Mouse (Mus musculus) right cerebral cortex, adult 18-20 months (tissue): Measurements from ENCODE around the gene Cox10.
A peak's percentile ranks its signal among the peaks of the same experiment; 100 is the strongest.
"Not testable (repeated sequence)": the region's sequence is repeated elsewhere in the genome, so short reads cannot be mapped to it uniquely, and the experiment has no call there.

Experiments
- DNase-seq: peaks from one replicate; pipeline ENCODE4 v3.0.0; 2022; ENCODE audit warnings: mixed read lengths

The Cox10 gene

GRCm38 (mm10) chr11:64078956-64079726 lies at the start of gene Cox10:
Gene Cox10, minus strand, starts transcription at chr11:64079468.
- peak; percentile 89 for DNase-seq

GRCm38 (mm10) chr11:64128016-64128415 lies 48.7 kb upstream of the Cox10 start:
- DNase-seq: no peak

- DNase-seq: no peak
Measured at GRCm38 (mm10) chr11:64125471-64125870, 46.2 kb upstream of the Cox10 start.

- not testable (repeated sequence) for DNase-seq
Measured at GRCm38 (mm10) chr11:64123174-64123573, 43.9 kb upstream of the Cox10 start.

- DNase-seq: no peak
Measured at GRCm38 (mm10) chr11:64116711-64117110, 37.4 kb upstream of the Cox10 start.

GRCm38 (mm10) chr11:64115822-64116221 lies 36.6 kb upstream of the Cox10 start:
- no peak for DNase-seq

- no peak for DNase-seq
Measured at GRCm38 (mm10) chr11:64115101-64115500, 35.8 kb upstream of the Cox10 start.

- DNase-seq: no peak
Measured at GRCm38 (mm10) chr11:64100060-64100459, 20.8 kb upstream of the Cox10 start.

- no peak for DNase-seq
Measured at GRCm38 (mm10) chr11:64093058-64093457, 13.8 kb upstream of the Cox10 start.

- DNase-seq: no peak
Measured at GRCm38 (mm10) chr11:64091150-64091549, 11.9 kb upstream of the Cox10 start.

GRCm38 (mm10) chr11:64089682-64090081 lies 10.4 kb upstream of the Cox10 start:
- DNase-seq: no peak

- no peak for DNase-seq
Measured at GRCm38 (mm10) chr11:64085888-64086287, 6.6 kb upstream of the Cox10 start.

GRCm38 (mm10) chr11:64079727-64080081 lies 436 bp upstream of the Cox10 start:
- no peak for DNase-seq

GRCm38 (mm10) chr11:64076212-64076611 lies 3.1 kb downstream of the Cox10 start:
- DNase-seq: no peak

GRCm38 (mm10) chr11:64073379-64073778 lies 5.9 kb downstream of the Cox10 start:
- DNase-seq: no peak

- DNase-seq: no peak
Measured at GRCm38 (mm10) chr11:64071536-64071935, 7.7 kb downstream of the Cox10 start.

GRCm38 (mm10) chr11:64066001-64066400 lies 13.3 kb downstream of the Cox10 start:
- DNase-seq: no peak

GRCm38 (mm10) chr11:64063130-64063529 lies 16.1 kb downstream of the Cox10 start:
- DNase-seq: no peak

- DNase-seq: no peak
Measured at GRCm38 (mm10) chr11:64062226-64062625, 17.0 kb downstream of the Cox10 start.

GRCm38 (mm10) chr11:64059305-64059704 lies 20.0 kb downstream of the Cox10 start:
- DNase-seq: no peak

- DNase-seq: peak; percentile 76
Measured at GRCm38 (mm10) chr11:64058474-64058873, 20.8 kb downstream of the Cox10 start.

GRCm38 (mm10) chr11:64053371-64053770 lies 25.9 kb downstream of the Cox10 start:
- DNase-seq: no peak

GRCm38 (mm10) chr11:64051195-64051968 lies 27.9 kb downstream of the Cox10 start:
- peak; percentile 8 for DNase-seq

GRCm38 (mm10) chr11:64047432-64047831 lies 31.8 kb downstream of the Cox10 start:
- no peak for DNase-seq
